Mouse (Mus musculus): ENCODE measurements around the gene Gm9970. TPM values are rescaled to one million over a fixed set of nuclear protein-coding genes. Genes with fewer than 3 reads are reported as not detected.

Gene Gm9970
- polyA plus RNA-seq, 1 experiment from 2014 or later = 0.45 TPM

GRCm38 (mm10) chr5:31193631-31194281, 47.3 kb downstream of the Gm9970 start:
- Histone ChIP-seq H3K4me2 (ENCODE audit: low read depth, low read length) (peak overlapping the region; percentile 79), H3K9me3 (replicated peaks; ENCODE audit: control insufficient read depth, low read length) (no peaks in the 10 kb centered on the region), H3K27ac (ENCODE audit: low read length) (peak overlapping the region; percentile 86), H3K9ac (ENCODE audit: low read length) (peak overlapping the region; percentile 95), H3K27me3 (ENCODE audit: control insufficient read depth, insufficient read depth, low read length) (no peaks in the 10 kb centered on the region), H3K4me1 (ENCODE audit: control insufficient read depth, insufficient read depth, low read length) (peaks cover 21% of the 10 kb centered on the region), H3K4me3 (replicated peaks; ENCODE audit: low read length) (peak overlapping the region; percentile 97), H3K36me3 (ENCODE audit: control insufficient read depth, insufficient read depth, low read length) (peaks cover 38% of the 10 kb centered on the region)
- no peak for ATAC-seq (ENCODE audit: insufficient read depth, low FRiP score)
- WGBS = 10% methylated on average over 25 of the region's 25 CpGs

GRCm38 (mm10) chr5:31192939-31193630, 47.9 kb downstream of the Gm9970 start, which contains the start of the genes Snx17 and Eif2b4:
TSS of gene Snx17 (plus strand) at chr5:31193227.
TSS of gene Eif2b4 (minus strand) at chr5:31193430.
- peaks cover 40% of the 10 kb centered on the region for H3K36me3 ChIP-seq (ENCODE audit: control insufficient read depth, insufficient read depth, low read length)

GRCm38 (mm10) chr5:31192045-31192938, 48.7 kb downstream of the Gm9970 start:
- Histone ChIP-seq H3K4me1 (ENCODE audit: control insufficient read depth, insufficient read depth, low read length) (peaks cover 21% of the 10 kb centered on the region), H3K27me3 (ENCODE audit: control insufficient read depth, insufficient read depth, low read length) (no peaks in the 10 kb centered on the region), H3K27ac (ENCODE audit: low read length) (peak overlapping the region; percentile 85), H3K4me3 (replicated peaks; ENCODE audit: low read length) (peak overlapping the region; percentile 97), H3K4me2 (ENCODE audit: low read depth, low read length) (peak overlapping the region; percentile 78), H3K9me3 (replicated peaks; ENCODE audit: control insufficient read depth, low read length) (no peaks in the 10 kb centered on the region), H3K9ac (ENCODE audit: low read length) (peak overlapping the region; percentile 80), H3K36me3 (ENCODE audit: control insufficient read depth, insufficient read depth, low read length) (peaks cover 37% of the 10 kb centered on the region)
- 11% methylated on average over 42 of the region's 42 CpGs for WGBS
- peak; percentile 55 for ATAC-seq (ENCODE audit: insufficient read depth, low FRiP score)

More at GRCm38 (mm10) chr5:31192939-31193630, 47.9 kb downstream of the Gm9970 start, which contains the start of the genes Snx17 and Eif2b4:
- peak within 1 kb of the TSS; percentile 79 for H3K4me2 ChIP-seq (ENCODE audit: low read depth, low read length)
- under 1% methylated on average over 48 of the region's 48 CpGs for WGBS
- peaks cover 21% of the 10 kb centered on the region for H3K4me1 ChIP-seq (ENCODE audit: control insufficient read depth, insufficient read depth, low read length)
- peak within 1 kb of the TSS; percentile 86 for H3K27ac ChIP-seq (ENCODE audit: low read length)
- H3K27me3 ChIP-seq (ENCODE audit: control insufficient read depth, insufficient read depth, low read length) = no peaks in the 10 kb centered on the region
- no peaks in the 10 kb centered on the region for H3K9me3 ChIP-seq (replicated peaks; ENCODE audit: control insufficient read depth, low read length)
- H3K4me3 ChIP-seq (replicated peaks; ENCODE audit: low read length) = peak within 1 kb of the TSS; percentile 97
- H3K9ac ChIP-seq (ENCODE audit: low read length) = peak within 1 kb of the TSS; percentile 95
- peak; percentile 97 for ATAC-seq (ENCODE audit: insufficient read depth, low FRiP score)

Other genes with a start within 250 kb of the Gm9970 start
- gene Atraid, start 192.9 kb downstream of the Gm9970 start, polyA plus RNA-seq (2015; fragmentation: Nextera tagmentation; extraction: Ambion mirVana) = 163 and 167 TPM in 2 replicates
- gene Slc5a6, start 192.3 kb downstream of the Gm9970 start, polyA plus RNA-seq (2015; fragmentation: Nextera tagmentation; extraction: Ambion mirVana) = 9.5 and 10.3 TPM in 2 replicates
- gene Cad, start 186.5 kb downstream of the Gm9970 start, polyA plus RNA-seq (2015; fragmentation: Nextera tagmentation; extraction: Ambion mirVana) = 26.0 and 26.8 TPM in 2 replicates
- gene Dnajc5g, start 134.9 kb downstream of the Gm9970 start, polyA plus RNA-seq (2015; fragmentation: Nextera tagmentation; extraction: Ambion mirVana) = not detected in 2 replicates
- gene Slc30a3, start 133.0 kb downstream of the Gm9970 start, polyA plus RNA-seq (2015; fragmentation: Nextera tagmentation; extraction: Ambion mirVana) = 0.25 and 0.30 TPM in 2 replicates
- 5.9 TPM in 1 of 2 replicates, not detected in the other for gene Trim54, start 124.5 kb downstream of the Gm9970 start, polyA plus RNA-seq (2015; fragmentation: Nextera tagmentation; extraction: Ambion mirVana)
- gene Ucn, start 102.4 kb downstream of the Gm9970 start, polyA plus RNA-seq (2015; fragmentation: Nextera tagmentation; extraction: Ambion mirVana) = not detected in 2 replicates
- 61.7 and 63.8 TPM in 2 replicates for gene Mpv17, start 87.0 kb downstream of the Gm9970 start, polyA plus RNA-seq (2015; fragmentation: Nextera tagmentation; extraction: Ambion mirVana)
- 1.2 and 2.0 TPM in 2 replicates for gene Gm29609, start 61.3 kb downstream of the Gm9970 start, polyA plus RNA-seq (2015; fragmentation: Nextera tagmentation; extraction: Ambion mirVana)
- gene Gtf3c2, start 61.1 kb downstream of the Gm9970 start, polyA plus RNA-seq (2015; fragmentation: Nextera tagmentation; extraction: Ambion mirVana) = 68.1 and 69.4 TPM in 2 replicates
- 129 and 131 TPM in 2 replicates for gene Snx17, start 48.0 kb downstream of the Gm9970 start, polyA plus RNA-seq (2015; fragmentation: Nextera tagmentation; extraction: Ambion mirVana)
- 66.5 and 66.7 TPM in 2 replicates for gene Eif2b4, start 47.8 kb downstream of the Gm9970 start, polyA plus RNA-seq (2015; fragmentation: Nextera tagmentation; extraction: Ambion mirVana)
- 4.1 and 5.2 TPM in 2 replicates for gene Zfp513, start 38.9 kb downstream of the Gm9970 start, polyA plus RNA-seq (2015; fragmentation: Nextera tagmentation; extraction: Ambion mirVana)
- 107 and 108 TPM in 2 replicates for gene Ppm1g, start 20.5 kb downstream of the Gm9970 start, polyA plus RNA-seq (2015; fragmentation: Nextera tagmentation; extraction: Ambion mirVana)
- 146 and 158 TPM in 2 replicates for gene Nrbp1, start 368 bp downstream of the Gm9970 start, polyA plus RNA-seq (2015; fragmentation: Nextera tagmentation; extraction: Ambion mirVana)
- gene Krtcap3, start 10.5 kb upstream of the Gm9970 start, polyA plus RNA-seq (2015; fragmentation: Nextera tagmentation; extraction: Ambion mirVana) = 64.2 and 76.1 TPM in 2 replicates
- 34.6 and 35.1 TPM in 2 replicates for gene Ift172, start 49.9 kb upstream of the Gm9970 start, polyA plus RNA-seq (2015; fragmentation: Nextera tagmentation; extraction: Ambion mirVana)
- gene Fndc4, start 54.8 kb upstream of the Gm9970 start, polyA plus RNA-seq (2015; fragmentation: Nextera tagmentation; extraction: Ambion mirVana) = 23.0 and 23.7 TPM in 2 replicates
- gene Gckr, start 56.2 kb upstream of the Gm9970 start, polyA plus RNA-seq (2015; fragmentation: Nextera tagmentation; extraction: Ambion mirVana) = 0.89 and 1.3 TPM in 2 replicates
- gene Zfp512, start 211.2 kb upstream of the Gm9970 start, polyA plus RNA-seq (2015; fragmentation: Nextera tagmentation; extraction: Ambion mirVana) = 40.6 and 42.9 TPM in 2 replicates
- gene 4930548H24Rik, start 244.5 kb upstream of the Gm9970 start, polyA plus RNA-seq (2015; fragmentation: Nextera tagmentation; extraction: Ambion mirVana) = not detected in 2 replicates